Mouse (Mus musculus): Measurements from ENCODE around the gene Fyn.

DNA sequence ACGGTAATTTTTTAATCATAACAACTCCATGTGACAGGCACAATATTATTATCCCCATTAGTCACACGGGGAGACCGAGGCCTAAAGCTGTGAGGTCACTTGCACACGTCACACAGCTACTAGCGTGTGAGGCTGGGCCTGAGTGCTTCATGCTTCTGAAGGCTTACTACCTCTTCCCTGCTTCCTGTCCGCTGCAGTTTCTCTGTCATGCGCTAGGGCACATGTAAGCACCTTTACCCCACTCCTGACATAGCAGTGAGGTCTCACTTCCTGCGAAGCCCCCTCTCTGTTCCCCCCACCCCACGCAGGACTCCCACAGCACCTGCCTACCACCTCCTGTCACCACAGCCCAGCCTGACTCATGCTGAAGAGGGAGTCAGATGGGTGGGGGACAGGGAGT is 8.0 kb downstream of the Fyn start:
- TF ChIP-seq CTCF (IDR thresholded peaks at IDR 0.05; ENCODE audit: insufficient read depth, low read length) (no peak), POLR2A (IDR thresholded peaks at IDR 0.05; ENCODE audit: borderline replicate concordance, extremely low read depth, low read depth, low read length) (no peak)

Measured in lung, adult 2 months (tissue).